Mouse (Mus musculus) olfactory bulb, adult 2 months (tissue): ENCODE data around the gene Plppr2. TPM values are rescaled to one million over a fixed set of nuclear protein-coding genes. Genes with fewer than 3 reads are reported as not detected.

Experiments used
- H3K27ac ChIP-seq: fragments of 200-500 bp; 2 replicates; pipeline ENCODE4 v1.5.1; 2012; ENCODE audit warnings: low read depth, low read length; ENCODE audit not compliant: insufficient read depth
- H3K4me1 ChIP-seq: fragments of 200-500 bp; 2 replicates; pipeline ENCODE4 v1.6.1; 2012; ENCODE audit warnings: low read length; ENCODE audit not compliant: control insufficient read depth, insufficient read depth
- H3K4me3 ChIP-seq: fragments of 200-500 bp; 2 replicates; pipeline ENCODE4 v1.5.1; 2012; ENCODE audit warnings: mild to moderate bottlenecking, low read depth, low read length, moderate library complexity; ENCODE audit not compliant: insufficient read depth
- CTCF ChIP-seq: fragments of 200-500 bp; IDR thresholded peaks from 2 replicates; pipeline ENCODE4 v1.5.1; 2012; ENCODE audit warnings: low read depth, mild to moderate bottlenecking, low read length, moderate library complexity; ENCODE audit not compliant: insufficient read depth
- POLR2A ChIP-seq: fragments of 200-500 bp; IDR thresholded peaks from 2 replicates; pipeline ENCODE4 v1.6.1; 2012; ENCODE audit warnings: mild to moderate bottlenecking, low read depth, low read length, moderate library complexity; ENCODE audit not compliant: insufficient read depth
- WGBS: fragments of 180-500 bp; shearing (Covaris S2); methylation state at CpG from one replicate; pipeline ENCODE4 v1.1.7; 2018; 5-methylcytosine and 5-hydroxymethylcytosine counted together
- polyA plus RNA-seq: library from polyadenylated mRNA; stranded (reverse); fragments of >200 nt; gene quantifications from 2 replicates; pipeline ENCODE4 v1.2.4, GENCODE M21; 2012; ENCODE audit warnings: low replicate concordance; ENCODE audit not compliant: missing spikeins, insufficient read depth, insufficient read length

Plppr2 gene
- polyA plus RNA-seq, 1 experiment: not detected

DNA sequence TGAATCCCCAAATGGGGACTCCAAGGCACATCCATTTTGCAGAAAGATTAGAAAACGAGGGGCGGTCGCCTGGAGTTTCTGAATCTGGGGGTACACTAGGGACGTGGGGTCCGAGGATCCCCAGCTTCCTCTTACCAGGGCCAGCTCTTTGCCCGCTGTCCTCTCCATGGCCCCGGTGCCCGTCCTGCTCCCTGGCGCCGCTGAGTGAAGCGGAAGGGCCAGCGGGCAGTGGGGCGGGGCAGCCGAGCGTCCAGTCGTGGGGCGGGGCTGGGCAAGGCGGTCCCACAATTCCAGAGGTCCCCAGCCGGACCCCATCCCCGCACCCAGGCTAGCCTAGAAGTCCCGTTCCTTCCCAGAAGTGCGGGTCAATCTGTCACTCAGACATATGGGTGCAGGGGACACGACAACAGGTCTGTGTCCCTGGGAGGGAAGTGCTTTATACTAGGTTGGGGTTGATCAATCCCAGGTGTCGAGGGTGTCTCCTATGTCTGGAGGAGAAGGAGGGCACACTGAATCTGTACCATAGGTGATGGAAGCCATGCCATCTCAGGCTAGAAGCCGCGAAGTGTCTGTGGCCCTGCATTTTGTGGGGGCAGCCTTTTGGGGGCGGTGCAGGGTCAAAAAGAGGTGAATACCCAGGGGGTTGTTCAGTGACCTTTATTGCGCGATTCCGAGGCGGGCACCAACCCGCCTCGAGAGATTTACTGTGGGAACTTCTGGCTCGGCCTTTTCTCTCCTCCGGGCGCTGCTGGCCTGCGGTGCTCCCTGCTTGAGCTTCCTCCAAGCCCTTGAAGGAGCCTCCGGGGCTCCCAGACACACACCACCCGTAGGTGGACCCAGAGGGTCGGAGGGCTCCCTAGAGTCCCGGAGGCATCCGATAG, 52.6 kb downstream of the Plppr2 start, which contains the start of gene Rgl3:
Gene Rgl3 (minus strand): TSS at position 217 of the 881 bp plus-strand sequence.
- TF ChIP-seq CTCF (no peak), POLR2A (no peak)
- peak within 1 kb of the TSS; percentile 34 for H3K4me3 ChIP-seq
- H3K4me1 ChIP-seq: peaks cover 27% of the 10 kb centered on the region
- H3K27ac ChIP-seq: no peak within 1 kb of the TSS
- 19% methylated on average over 42 of the region's 42 CpGs for WGBS

GRCm38 (mm10) chr9:21992227-21992626, 55.4 kb downstream of the Plppr2 start:
- Histone ChIP-seq H3K4me1 (peaks cover 27% of the 10 kb centered on the region), H3K27ac (no peak overlapping the region), H3K4me3 (no peak overlapping the region)
- WGBS: 83% methylated on average over 4 of the region's 4 CpGs
- no peak for TF ChIP-seq CTCF
- no peak for TF ChIP-seq POLR2A

DNA sequence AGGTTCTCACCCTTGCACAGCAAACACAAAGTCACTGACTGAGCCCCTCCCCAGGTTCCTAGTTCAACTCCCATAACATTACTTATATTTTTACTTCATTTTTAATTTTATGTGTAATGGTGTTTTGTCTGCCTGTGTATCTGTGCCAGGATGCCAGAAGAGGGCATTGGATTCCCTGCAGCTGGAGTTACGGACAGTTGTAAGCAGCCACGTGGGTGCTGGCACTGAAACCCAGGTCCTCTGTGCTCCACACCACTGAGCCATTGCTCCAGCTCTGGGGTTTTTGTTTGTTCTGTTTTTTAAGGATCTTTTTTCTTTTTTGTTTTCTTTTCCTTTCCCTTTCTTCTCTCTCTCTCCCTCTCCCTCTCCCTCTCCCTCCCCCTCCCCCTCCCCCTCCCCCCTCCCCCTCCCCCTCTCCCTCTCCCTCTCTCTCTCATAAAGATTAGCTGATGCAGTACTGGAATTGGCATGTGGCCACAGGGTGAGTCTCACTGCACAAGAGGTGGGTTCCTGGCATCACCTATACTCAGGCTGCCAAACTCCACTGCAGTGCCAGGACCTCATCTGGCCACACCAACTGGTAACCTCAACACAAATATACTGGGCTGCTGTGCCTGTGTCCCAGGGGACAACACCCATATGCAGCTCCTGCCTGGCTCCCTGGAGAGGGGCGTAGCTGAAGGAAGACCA, 59.5 kb downstream of the Plppr2 start:
- Histone ChIP-seq H3K27ac (no peak overlapping the region), H3K4me1 (no peaks in the 10 kb centered on the region), H3K4me3 (no peak overlapping the region)
- no peak for TF ChIP-seq CTCF
- no peak for TF ChIP-seq POLR2A
- 82% methylated on average over 3 of the region's 3 CpGs for WGBS

Other genes with a start within 250 kb of the Plppr2 start
- gene Ldlr, start 213.6 kb upstream of the Plppr2 start, polyA plus RNA-seq: not detected in 2 replicates
- gene Spc24, start 176.7 kb upstream of the Plppr2 start, polyA plus RNA-seq: not detected in 2 replicates
- gene Kank2, start 138.3 kb upstream of the Plppr2 start, polyA plus RNA-seq: not detected in 2 replicates
- gene Angptl8, start 101.5 kb upstream of the Plppr2 start, polyA plus RNA-seq: not detected in 2 replicates
- not detected in 2 replicates for gene Dock6, start 84.4 kb upstream of the Plppr2 start, polyA plus RNA-seq
- gene Rab3d, start 18.8 kb upstream of the Plppr2 start, polyA plus RNA-seq: not detected in 2 replicates
- not detected in 2 replicates for gene Ccdc159, start 9.6 kb upstream of the Plppr2 start, polyA plus RNA-seq
- gene Tmem205, start 9.5 kb upstream of the Plppr2 start, polyA plus RNA-seq: not detected in 2 replicates
- gene Swsap1, start 18.7 kb downstream of the Plppr2 start, polyA plus RNA-seq: not detected in 2 replicates
- not detected in 2 replicates for gene Epor, start 26.5 kb downstream of the Plppr2 start, polyA plus RNA-seq
- not detected in 2 replicates for gene Rgl3, start 52.4 kb downstream of the Plppr2 start, polyA plus RNA-seq
- not detected in 2 replicates for gene Ccdc151, start 65.6 kb downstream of the Plppr2 start, polyA plus RNA-seq
- not detected in 2 replicates for gene Prkcsh, start 65.8 kb downstream of the Plppr2 start, polyA plus RNA-seq
- not detected in 2 replicates for gene Elavl3, start 115.0 kb downstream of the Plppr2 start, polyA plus RNA-seq
- gene Gm49318, start 134.2 kb downstream of the Plppr2 start, polyA plus RNA-seq: not detected in 2 replicates
- gene Zfp653, start 134.3 kb downstream of the Plppr2 start, polyA plus RNA-seq: not detected in 2 replicates
- gene Ecsit, start 148.4 kb downstream of the Plppr2 start, polyA plus RNA-seq: not detected in 2 replicates
- gene Cnn1, start 162.2 kb downstream of the Plppr2 start, polyA plus RNA-seq: not detected in 2 replicates
- not detected in 2 replicates for gene Elof1, start 180.1 kb downstream of the Plppr2 start, polyA plus RNA-seq
- gene Acp5, start 198.7 kb downstream of the Plppr2 start, polyA plus RNA-seq: not detected in 2 replicates
- not detected in 2 replicates for gene Pigyl, start 219.8 kb downstream of the Plppr2 start, polyA plus RNA-seq